Mouse (Mus musculus): ENCODE results near the gene Wdr76. TPM values are rescaled to one million over a fixed set of nuclear protein-coding genes. Genes with fewer than 3 reads are reported as not detected.
"Not testable (repeated sequence)": the region's sequence is repeated elsewhere in the genome, so short reads cannot be mapped to it uniquely, and the experiment has no call there.

The Wdr76 gene
- polyA plus RNA-seq, 1 experiment = 2.9 TPM

GRCm38 (mm10) chr2:121522006-121522405 lies 15.5 kb downstream of the Wdr76 start:
- WGBS = 81% methylated on average over 2 of the region's 2 CpGs
- Histone ChIP-seq H3K36me3 (ENCODE audit: control insufficient read depth, insufficient read depth, low read length) (peaks cover 6% of the 10 kb centered on the region; the same call in 1 of the 2 replicates), H3K27me3 (ENCODE audit: control insufficient read depth, insufficient read depth, low read length) (no peaks in the 10 kb centered on the region), H3K4me3 (ENCODE audit: extremely low read depth, insufficient read depth, insufficient read length) (no peak overlapping the region), H3K27ac (ENCODE audit: insufficient read depth, low read length) (no peak overlapping the region), H3K4me1 (ENCODE audit: control insufficient read depth, insufficient read depth, insufficient read length) (no peaks in the 10 kb centered on the region)
- TF ChIP-seq CTCF (IDR thresholded peaks at IDR 0.05; ENCODE audit: extremely low read depth, insufficient read depth, insufficient read length, insufficient replicate concordance) (no peak), POLR2A (IDR thresholded peaks at IDR 0.05; ENCODE audit: low read depth, low read length) (no peak)
- no peak for DNase-seq (ENCODE audit: low read depth in 1 of 2, low spot score in 2 of 2)

GRCm38 (mm10) chr2:121522830-121523229 lies 16.3 kb downstream of the Wdr76 start:
- not testable (repeated sequence) for H3K27ac ChIP-seq (ENCODE audit: insufficient read depth, low read length); DNase-seq (ENCODE audit: low read depth in 1 of 2, low spot score in 2 of 2); H3K4me1 ChIP-seq (ENCODE audit: control insufficient read depth, insufficient read depth, insufficient read length); H3K36me3 ChIP-seq (ENCODE audit: control insufficient read depth, insufficient read depth, low read length); H3K4me3 ChIP-seq (ENCODE audit: extremely low read depth, insufficient read depth, insufficient read length); H3K27me3 ChIP-seq (ENCODE audit: control insufficient read depth, insufficient read depth, low read length)
- WGBS = 85% methylated on average over 3 of the region's 3 CpGs

- no peaks in the 10 kb centered on the region for H3K4me1 ChIP-seq (ENCODE audit: control insufficient read depth, insufficient read depth, insufficient read length)
- TF ChIP-seq CTCF (IDR thresholded peaks at IDR 0.05; ENCODE audit: extremely low read depth, insufficient read depth, insufficient read length, insufficient replicate concordance) (no peak), POLR2A (IDR thresholded peaks at IDR 0.05; ENCODE audit: low read depth, low read length) (no peak)
- DNase-seq (ENCODE audit: low read depth in 1 of 2, low spot score in 2 of 2) = no peak
- H3K4me3 ChIP-seq (ENCODE audit: extremely low read depth, insufficient read depth, insufficient read length) = no peak overlapping the region
- 93% methylated on average over 2 of the region's 2 CpGs for WGBS
- H3K27ac ChIP-seq (ENCODE audit: insufficient read depth, low read length) = no peak overlapping the region
- H3K27me3 ChIP-seq (ENCODE audit: control insufficient read depth, insufficient read depth, low read length) = no peaks in the 10 kb centered on the region
- peaks cover 3% of the 10 kb centered on the region; the same call in 1 of the 2 replicates for H3K36me3 ChIP-seq (ENCODE audit: control insufficient read depth, insufficient read depth, low read length)
Measured at GRCm38 (mm10) chr2:121525056-121525455, 18.5 kb downstream of the Wdr76 start.

- no peak overlapping the region for H3K27ac ChIP-seq (ENCODE audit: insufficient read depth, low read length)
- TF ChIP-seq CTCF (IDR thresholded peaks at IDR 0.05; ENCODE audit: extremely low read depth, insufficient read depth, insufficient read length, insufficient replicate concordance) = no peak
- no peak for TF ChIP-seq POLR2A (IDR thresholded peaks at IDR 0.05; ENCODE audit: low read depth, low read length)
- H3K27me3 ChIP-seq (ENCODE audit: control insufficient read depth, insufficient read depth, low read length) = no peaks in the 10 kb centered on the region
- no peaks in the 10 kb centered on the region for H3K4me1 ChIP-seq (ENCODE audit: control insufficient read depth, insufficient read depth, insufficient read length)
- peaks cover 12% of the 10 kb centered on the region for H3K36me3 ChIP-seq (ENCODE audit: control insufficient read depth, insufficient read depth, low read length)
- 96% methylated on average over 3 of the region's 3 CpGs for WGBS
- H3K4me3 ChIP-seq (ENCODE audit: extremely low read depth, insufficient read depth, insufficient read length) = no peak overlapping the region
- DNase-seq (ENCODE audit: low read depth in 1 of 2, low spot score in 2 of 2) = no peak
Measured at GRCm38 (mm10) chr2:121544829-121545228, 38.3 kb downstream of the Wdr76 start.

GRCm38 (mm10) chr2:121549630-121550029 lies 43.1 kb downstream of the Wdr76 start:
- no peak for DNase-seq (ENCODE audit: low read depth in 1 of 2, low spot score in 2 of 2)
- Histone ChIP-seq H3K27me3 (ENCODE audit: control insufficient read depth, insufficient read depth, low read length) (no peaks in the 10 kb centered on the region), H3K4me1 (ENCODE audit: control insufficient read depth, insufficient read depth, insufficient read length) (no peaks in the 10 kb centered on the region), H3K27ac (ENCODE audit: insufficient read depth, low read length) (no peak overlapping the region), H3K36me3 (ENCODE audit: control insufficient read depth, insufficient read depth, low read length) (no peaks in the 10 kb centered on the region; the same call in 1 of the 2 replicates), H3K4me3 (ENCODE audit: extremely low read depth, insufficient read depth, insufficient read length) (no peak overlapping the region)
- WGBS = 92% methylated on average over 6 of the region's 6 CpGs
- TF ChIP-seq CTCF (IDR thresholded peaks at IDR 0.05; ENCODE audit: extremely low read depth, insufficient read depth, insufficient read length, insufficient replicate concordance) (no peak), POLR2A (IDR thresholded peaks at IDR 0.05; ENCODE audit: low read depth, low read length) (no peak)

- no peak for DNase-seq (ENCODE audit: low read depth in 1 of 2, low spot score in 2 of 2)
- Histone ChIP-seq H3K27ac (ENCODE audit: insufficient read depth, low read length) (no peak overlapping the region), H3K36me3 (ENCODE audit: control insufficient read depth, insufficient read depth, low read length) (no peaks in the 10 kb centered on the region), H3K27me3 (ENCODE audit: control insufficient read depth, insufficient read depth, low read length) (no peaks in the 10 kb centered on the region), H3K4me1 (ENCODE audit: control insufficient read depth, insufficient read depth, insufficient read length) (no peaks in the 10 kb centered on the region), H3K4me3 (ENCODE audit: extremely low read depth, insufficient read depth, insufficient read length) (no peak overlapping the region)
- 86% methylated on average over 8 of the region's 8 CpGs for WGBS
- no peak for TF ChIP-seq POLR2A (IDR thresholded peaks at IDR 0.05; ENCODE audit: low read depth, low read length)
- TF ChIP-seq CTCF (IDR thresholded peaks at IDR 0.05; ENCODE audit: extremely low read depth, insufficient read depth, insufficient read length, insufficient replicate concordance) = no peak
Measured at GRCm38 (mm10) chr2:121551271-121551670, 44.7 kb downstream of the Wdr76 start.

GRCm38 (mm10) chr2:121563117-121563516 lies 56.6 kb downstream of the Wdr76 start:
- no peak for DNase-seq (ENCODE audit: low read depth in 1 of 2, low spot score in 2 of 2)
- Histone ChIP-seq H3K4me1 (ENCODE audit: control insufficient read depth, insufficient read depth, insufficient read length) (no peaks in the 10 kb centered on the region), H3K27ac (ENCODE audit: insufficient read depth, low read length) (no peak overlapping the region), H3K4me3 (ENCODE audit: extremely low read depth, insufficient read depth, insufficient read length) (no peak overlapping the region), H3K27me3 (ENCODE audit: control insufficient read depth, insufficient read depth, low read length) (no peaks in the 10 kb centered on the region), H3K36me3 (ENCODE audit: control insufficient read depth, insufficient read depth, low read length) (no peaks in the 10 kb centered on the region)
- WGBS = 80% methylated on average over 3 of the region's 3 CpGs
- TF ChIP-seq CTCF (IDR thresholded peaks at IDR 0.05; ENCODE audit: extremely low read depth, insufficient read depth, insufficient read length, insufficient replicate concordance) = no peak
- TF ChIP-seq POLR2A (IDR thresholded peaks at IDR 0.05; ENCODE audit: low read depth, low read length) = no peak
